Mouse (Mus musculus) heart, postnatal 36 days (tissue): ENCODE measurements around the gene Acer1. TPM values are rescaled to one million over a fixed set of nuclear protein-coding genes. Genes with fewer than 3 reads are reported as not detected.
A peak's percentile ranks its signal among the peaks of the same experiment; 100 is the strongest.

Source experiments
- DNase-seq, 2 experiments: peaks; one replicate each; pipeline ENCODE4 v3.0.0; 2021 to 2022
- intact Hi-C: fragments of 180-260 bp; cut with DNase I; formaldehyde crosslinking; loops from one replicate; pipeline ENCODE4 v1.15.1; 2025
- total RNA-seq, 2 experiments: library from RNA; stranded (reverse); gene quantifications; 2 replicates each; pipeline ENCODE4 v1.2.3; 2021

The Acer1 gene
- total RNA-seq, 2 experiments from 2014 or later, result not detected

DNA sequence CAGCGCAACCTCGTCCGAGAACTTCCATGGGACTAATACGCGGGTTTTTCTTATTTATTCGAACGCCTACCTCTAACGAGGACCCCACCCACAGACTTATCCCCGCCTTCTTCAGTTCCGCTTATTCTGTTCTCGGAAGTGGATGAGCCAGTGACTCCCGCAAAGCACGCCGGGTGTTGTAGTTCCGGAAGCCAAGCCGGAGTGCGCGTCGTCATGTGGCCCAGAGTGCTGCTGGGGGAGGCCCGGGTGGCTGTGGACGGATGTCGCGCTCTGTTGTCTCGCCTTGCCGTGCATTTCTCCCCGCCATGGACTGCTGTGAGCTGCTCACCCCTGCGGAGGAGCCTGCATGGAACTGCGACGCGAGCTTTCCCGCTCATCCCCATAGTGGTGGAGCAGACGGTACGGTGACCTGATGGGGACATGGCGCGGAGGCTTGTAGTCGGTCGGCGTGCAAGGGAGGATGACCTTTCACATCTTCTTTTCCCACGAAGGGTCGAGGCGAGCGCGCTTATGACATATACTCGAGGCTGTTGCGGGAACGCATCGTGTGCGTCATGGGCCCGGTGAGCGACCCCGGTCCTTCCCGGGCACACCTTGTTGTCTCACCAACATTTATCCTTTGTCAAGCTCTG, 8.3 kb upstream of the Acer1 start, which contains the start of gene Clpp:
Clpp (plus strand) TSS at position 191 of the 632 bp plus-strand sequence.
- peak; percentile 91 to 95 for DNase-seq
- intact Hi-C loops, result loop anchor here (1.0 to 10.0 kb wide), 4 partner anchors 21 to 265 kb away; partner anchors contain the start of genes Gm17949, Gtf2f1 and Mllt1

DNA sequence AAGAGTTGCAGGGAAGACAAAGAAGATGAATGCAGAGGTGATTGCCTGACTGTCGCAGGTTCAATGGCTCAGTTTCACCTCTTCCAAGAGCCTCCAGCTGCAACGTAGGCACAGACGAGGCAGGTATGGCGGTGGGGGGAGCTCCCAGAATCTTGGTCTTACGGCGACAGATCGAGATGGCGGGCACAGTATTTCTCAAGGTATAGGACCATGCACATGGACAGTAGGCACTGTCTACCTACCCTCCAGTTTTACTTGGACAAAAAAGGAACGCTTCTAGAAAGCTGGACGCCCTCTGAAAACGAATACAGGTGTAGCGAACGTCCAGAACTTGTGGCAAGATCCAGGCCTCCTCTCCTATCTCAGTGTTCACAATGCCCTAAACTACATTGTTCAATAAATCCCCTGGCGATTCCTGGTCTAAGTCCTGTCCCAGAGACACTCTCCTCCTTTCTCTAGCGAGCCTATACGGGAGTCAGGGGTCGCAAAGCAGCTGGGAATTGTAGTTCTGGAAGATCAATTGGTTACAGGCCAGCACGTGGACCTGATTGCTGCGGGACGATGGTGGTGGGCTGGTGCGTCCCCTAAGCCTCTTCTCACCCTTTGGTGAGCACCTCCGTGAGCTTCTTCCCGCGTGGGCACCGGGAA, 7.7 kb upstream of the Acer1 start:
- intact Hi-C loops, result loop anchor here (1.0 to 10.0 kb wide), 4 partner anchors 21 to 265 kb away; partner anchors contain the start of genes Gm17949, Gtf2f1 and Mllt1
- no peak for DNase-seq

DNA sequence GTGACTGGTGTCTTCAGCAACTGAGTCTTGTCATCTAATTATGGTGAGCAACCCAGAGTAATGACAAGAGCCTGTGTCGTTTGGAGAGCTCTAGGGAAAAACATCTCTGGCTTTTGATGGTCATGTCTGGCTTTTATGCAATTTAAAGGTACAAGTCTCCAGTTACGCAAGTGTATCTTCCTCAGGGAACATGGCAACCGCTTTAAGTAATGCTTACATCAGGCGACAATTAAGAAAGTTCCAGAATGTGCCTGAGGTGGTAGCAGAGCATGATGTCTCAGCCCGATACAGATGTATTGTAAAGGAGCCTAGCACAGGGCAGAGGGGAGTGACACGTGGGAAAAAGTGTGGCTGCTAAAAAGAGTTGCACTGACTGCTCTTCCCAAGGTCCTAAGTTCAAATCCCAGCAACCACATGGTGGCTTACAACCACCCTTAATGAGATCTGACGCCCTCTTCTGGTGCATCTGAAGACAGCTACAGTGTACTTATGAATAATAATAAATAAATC, 7.0 kb upstream of the Acer1 start:
- intact Hi-C loops, result no loop called here
- DNase-seq, result no peak

DNA sequence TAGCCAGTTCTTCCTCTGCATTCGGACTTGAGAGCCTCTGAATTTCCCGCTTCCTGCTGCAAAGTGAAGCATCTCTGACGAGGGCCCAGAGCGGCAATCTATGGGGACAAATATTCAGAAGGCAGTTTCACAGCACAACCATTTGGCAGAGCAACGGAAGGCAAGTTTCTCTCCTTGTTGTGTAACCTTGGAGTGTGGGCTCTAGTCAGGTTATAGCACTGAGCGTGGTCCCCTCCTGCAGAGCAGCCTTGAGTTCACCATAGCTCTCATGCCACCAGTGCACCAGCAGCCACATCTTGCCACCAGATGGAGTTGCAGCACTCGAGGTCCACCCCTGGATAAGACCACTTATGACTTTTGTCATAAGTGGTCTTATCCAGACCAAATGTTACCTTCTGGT, 6.5 kb upstream of the Acer1 start:
- intact Hi-C loops, result no loop called here
- no peak for DNase-seq

DNA sequence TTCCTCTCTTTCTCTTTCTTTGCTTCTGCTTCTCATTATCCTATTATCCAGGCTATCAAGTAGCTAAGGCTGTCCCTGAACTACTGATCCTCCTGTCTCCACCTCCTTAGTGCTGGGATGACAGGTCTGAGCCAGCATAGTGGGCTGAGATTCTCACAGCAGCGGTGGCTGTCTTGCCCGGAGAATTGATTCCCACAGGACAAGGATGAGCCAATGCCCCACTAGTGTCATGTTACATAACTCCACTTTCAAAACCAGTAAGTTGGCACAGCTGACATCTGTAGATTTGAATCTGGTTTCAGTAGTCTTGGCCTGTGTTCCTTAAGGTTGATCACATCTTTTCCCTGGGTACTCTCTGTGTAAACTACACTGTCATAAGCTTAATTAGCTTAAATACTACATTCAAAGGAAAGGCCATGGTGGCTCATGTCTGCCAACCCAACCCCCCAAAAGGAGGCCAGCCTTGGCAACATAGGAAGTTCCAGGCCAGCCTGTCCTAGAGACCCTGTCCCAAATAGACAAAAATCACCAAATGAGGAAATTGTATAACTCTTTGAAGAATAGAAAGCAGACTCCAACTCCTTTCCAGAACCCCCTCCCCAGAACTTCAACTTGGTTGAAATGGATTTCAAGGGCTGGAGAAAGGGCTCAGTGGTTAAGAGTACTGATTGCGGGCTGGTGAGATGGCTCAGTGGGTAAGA, 4.3 kb upstream of the Acer1 start:
- intact Hi-C loops, result no loop called here
- no peak for DNase-seq

DNA sequence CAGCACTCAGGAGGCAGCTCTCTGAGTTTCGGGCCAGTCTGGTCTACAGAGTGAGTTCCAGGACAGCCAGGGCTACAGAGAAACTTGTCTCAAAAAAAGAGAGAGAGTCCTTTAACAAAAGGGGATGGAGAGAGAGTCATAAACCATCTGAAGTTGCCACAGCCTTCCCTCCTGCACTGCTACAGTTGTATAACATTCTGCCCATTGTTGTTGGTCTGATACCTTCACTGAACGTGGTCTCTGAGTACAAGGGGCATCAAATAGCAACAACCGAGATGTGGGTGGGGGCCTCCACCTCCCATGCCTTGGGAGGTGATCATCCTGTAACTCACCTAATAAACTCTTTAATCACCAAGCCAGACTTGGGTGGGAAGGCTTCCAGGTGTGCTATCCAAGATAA, 3.7 kb upstream of the Acer1 start:
- intact Hi-C loops, result no loop called here
- no peak for DNase-seq

DNA sequence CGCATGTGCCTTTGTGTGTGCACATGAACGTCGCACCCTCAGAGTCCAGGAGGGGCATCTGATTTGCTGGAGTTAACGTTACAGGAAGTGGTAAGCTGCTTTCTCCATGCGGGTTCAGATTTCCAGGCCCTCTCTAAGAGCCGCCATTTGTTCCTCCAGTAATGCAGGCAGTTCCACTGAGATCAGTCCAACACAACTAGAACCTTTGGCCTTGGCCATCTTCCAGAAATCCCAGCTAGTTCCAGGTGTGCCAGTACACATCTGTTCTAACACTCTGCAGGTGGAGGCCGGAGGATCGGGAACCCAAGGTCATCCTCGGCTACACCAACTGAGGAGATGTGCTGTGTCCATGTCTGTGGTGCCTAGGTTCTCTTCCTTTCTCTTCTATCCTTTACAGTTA, 3.0 kb upstream of the Acer1 start:
- intact Hi-C loops, result no loop called here

DNA sequence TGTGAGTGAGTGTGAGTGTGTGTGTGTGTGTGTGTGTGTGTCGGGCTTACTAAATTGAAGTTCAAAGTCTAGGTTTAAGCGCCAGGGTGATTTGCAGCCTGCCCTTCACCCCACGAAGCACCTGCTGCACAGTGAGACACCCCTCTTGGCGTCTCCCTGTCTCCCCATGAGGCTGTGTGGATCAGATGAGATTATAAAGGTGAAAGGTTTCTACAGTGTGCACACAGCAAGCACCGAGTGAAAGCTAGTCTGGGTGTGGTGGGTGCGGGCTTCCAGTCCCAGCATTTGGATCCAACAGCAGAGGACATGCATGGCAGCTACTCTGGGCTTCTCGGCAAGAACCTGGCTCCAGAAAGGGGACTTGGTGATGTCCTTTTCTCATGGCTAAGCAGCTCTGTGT, 877 bp downstream of the Acer1 start:
- intact Hi-C loops, result no loop called here
- DNase-seq, result no peak

More for the DNA sequence above, 3.0 kb upstream of the Acer1 start:
- no peak for DNase-seq

DNA sequence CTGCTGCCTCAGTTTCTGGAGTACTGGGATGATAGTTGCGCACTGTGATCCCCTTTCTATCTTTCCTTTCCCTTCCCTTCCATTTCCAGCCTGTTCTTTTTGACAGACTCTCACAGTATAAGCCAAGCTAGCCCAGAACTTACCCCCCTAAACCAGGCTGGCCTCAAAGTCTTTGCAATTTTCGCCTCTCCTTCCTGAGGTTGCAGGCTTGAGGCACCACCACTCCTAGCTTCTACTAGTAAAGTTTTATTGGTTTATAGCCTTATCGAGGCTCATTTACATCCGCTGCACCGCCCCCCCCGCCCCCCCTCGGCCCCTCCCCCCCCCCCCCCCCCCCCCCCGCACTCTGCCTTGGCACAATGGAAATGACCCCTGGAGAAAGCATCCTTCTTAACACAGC, 2.4 kb downstream of the Acer1 start:
- DNase-seq, result no peak

DNA sequence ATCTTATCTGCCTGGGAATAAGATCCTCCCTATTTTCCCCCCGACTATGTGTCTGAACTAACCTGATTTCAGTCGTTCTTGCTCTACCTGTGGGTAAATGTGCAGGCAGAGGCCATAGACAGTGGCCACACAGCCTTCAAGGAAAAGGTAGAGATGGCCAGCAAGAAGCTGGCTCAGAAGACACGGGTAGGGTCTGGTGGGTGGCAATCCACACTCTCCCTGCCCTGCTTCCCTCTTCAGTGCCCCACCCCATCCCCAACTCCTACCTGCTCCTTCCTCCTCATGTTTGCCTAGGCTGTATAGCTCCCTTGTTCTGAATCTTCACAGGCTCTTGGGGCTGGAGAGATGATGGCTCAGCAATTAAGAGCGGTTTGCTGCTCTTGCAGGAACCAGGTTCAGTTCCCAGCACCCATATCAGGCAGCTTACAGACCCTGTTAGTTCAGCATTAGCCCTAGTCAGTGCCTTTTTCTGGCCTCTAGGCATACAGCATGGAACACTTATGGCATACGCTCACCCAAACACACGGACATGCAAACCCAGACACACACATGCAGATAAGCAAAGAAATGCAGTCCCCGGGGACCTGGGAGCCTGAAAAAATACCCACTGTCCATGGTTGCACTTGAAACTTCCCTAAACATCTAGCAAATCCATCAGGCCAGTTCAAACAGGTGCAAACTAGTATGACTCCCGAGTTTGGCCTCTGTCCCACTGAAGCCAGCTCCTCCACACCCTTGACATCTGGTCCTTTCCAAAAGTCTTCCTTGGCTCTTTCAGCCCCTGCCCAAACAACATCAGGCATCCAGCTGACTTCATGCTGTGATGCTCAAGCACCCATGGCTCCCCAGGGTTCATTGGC, 5.2 kb downstream of the Acer1 start:
- intact Hi-C loops, result no loop called here
- DNase-seq, result no peak

More for the DNA sequence above, 2.4 kb downstream of the Acer1 start:
- intact Hi-C loops, result no loop called here

DNA sequence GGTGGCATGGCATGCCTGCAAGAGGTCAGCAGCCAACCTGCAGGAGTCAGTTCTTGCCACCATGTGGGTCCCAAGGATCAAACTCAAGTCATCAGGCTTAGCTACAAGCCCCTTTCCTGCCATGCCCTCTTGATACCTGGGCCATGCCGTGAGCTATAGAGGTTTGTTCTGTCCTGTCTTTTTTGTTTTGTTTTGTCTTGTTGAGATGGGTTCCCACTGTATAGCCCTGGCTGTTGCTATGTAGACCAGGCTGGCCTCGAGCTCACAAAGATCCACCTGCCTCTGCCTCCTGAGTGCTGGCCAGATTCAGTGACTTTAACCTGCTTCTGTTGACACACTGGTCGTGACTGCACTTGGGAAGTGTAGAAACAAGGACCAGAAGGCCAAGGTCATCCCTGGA, 6.5 kb downstream of the Acer1 start:
- DNase-seq, result no peak
- intact Hi-C loops, result no loop called here

DNA sequence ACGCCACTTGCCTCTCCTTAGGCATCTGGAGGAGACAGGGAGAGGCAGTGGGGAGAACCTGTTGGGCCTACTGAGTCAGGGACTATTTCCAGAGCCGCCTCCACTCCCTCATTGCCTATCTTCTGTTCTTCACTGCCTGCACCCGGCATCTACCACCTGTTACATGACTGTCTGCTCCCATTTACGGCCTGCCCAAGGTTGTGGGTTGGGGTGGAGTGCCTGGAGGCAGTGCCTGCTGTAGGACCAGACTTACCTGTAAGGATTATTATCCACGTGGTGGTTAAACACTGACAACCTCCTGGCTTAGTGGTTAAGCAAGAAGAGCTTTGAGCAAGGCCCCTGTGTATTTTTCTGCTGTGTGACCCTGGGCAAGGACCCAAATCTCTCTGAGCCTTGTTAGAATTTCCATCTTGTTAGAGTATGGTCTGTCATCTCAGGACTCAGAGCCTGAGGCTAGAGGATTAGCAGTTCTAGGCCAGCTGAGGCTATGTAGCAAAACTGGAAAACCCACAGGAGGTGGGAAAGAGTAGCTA, 7.2 kb downstream of the Acer1 start:
- no peak for DNase-seq
- intact Hi-C loops, result no loop called here

DNA sequence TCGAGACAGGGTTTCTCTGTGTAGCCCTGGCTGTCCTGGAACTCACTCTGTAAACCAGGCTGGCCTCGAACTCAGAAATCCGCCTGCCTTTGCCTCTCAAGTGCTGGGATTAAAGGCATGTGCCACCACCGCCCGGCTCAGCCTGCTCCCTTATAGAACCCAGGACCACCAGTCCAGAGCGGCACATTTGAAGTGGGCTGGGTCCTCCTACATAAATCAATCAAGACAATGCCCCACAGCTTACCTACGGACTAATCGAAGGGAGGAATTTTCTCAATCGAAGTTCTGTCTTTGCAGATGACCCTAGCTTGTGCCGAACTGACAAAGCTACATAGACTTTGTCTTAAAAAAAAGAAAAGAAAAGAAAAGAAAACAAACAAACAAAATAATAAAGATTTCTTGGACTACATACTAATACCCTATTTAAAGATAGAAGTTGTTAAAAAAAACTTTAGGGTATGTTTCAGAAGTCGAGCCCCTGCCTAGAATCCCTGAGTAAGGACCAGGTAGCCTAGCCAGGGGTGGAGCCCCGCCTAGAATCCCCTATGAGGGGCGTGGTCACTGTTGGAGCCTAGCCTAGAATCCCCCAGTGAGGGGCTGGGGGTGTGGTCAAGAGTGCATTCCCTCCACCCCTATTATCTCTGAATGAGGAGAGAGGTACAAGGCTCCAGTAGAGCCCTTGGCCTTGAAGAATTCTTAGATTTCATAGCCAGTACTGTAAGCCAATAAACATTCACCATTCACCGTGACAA, 7.8 kb downstream of the Acer1 start:
- no peak for DNase-seq
- intact Hi-C loops, result no loop called here

DNA sequence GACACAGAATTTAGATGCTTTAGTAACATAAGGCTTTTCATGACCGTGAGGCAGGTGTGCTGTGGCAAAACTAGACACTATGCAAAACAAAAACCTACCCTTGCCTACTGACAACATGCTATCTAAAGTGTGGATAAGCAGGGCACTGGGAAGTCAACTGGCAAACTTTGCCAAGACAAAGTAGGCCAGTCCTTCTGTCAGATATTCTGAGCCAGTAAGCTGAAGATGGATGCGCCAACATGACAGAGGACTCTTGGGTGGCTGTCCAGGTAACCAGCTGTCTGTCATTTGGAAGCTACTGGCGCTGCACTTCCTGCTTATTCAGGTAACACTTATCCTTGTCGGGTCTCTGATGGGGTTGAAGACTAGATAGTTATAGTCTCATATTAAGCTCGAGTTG, 11.8 kb downstream of the Acer1 start:
- intact Hi-C loops, result no loop called here
- DNase-seq, result no peak

DNA sequence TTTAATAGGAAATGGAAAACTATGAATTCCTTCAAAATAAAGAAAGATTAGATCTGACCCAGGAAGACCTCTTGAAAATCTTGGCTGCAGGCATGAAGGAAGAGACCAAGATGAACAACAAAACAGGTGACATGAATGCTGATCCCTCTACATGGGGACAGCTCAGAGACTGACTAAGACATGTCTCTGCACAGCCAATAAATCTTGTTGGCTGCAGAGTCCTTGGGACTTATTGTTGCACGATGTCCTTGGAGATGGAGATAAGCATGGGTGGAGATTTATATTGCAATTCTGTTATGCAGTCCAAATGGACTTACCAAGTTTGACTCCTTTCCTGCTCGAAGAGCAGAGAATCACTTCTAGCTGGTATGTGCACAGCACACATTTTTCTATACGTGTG, 12.6 kb downstream of the Acer1 start:
- intact Hi-C loops, result no loop called here
- no peak for DNase-seq

DNA sequence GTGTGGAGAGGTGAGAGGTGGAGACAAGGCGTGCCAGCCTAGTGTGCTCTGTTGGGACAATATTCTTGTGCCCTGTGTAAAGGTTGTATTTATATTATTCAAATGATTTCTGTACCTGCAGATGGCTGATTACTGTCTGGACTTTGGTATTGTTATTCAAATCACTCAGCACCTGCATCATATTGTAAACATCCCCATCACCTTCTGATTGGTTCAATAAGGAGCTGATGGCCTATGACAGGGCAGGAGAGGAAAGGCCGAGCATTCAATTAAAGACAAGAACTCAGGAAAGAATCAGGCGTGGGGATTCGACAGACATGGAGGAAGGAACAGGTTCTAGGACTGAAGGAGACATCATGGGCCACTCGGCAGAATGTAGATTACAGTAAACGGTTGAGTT, 18.3 kb downstream of the Acer1 start:
- intact Hi-C loops, result no loop called here

DNA sequence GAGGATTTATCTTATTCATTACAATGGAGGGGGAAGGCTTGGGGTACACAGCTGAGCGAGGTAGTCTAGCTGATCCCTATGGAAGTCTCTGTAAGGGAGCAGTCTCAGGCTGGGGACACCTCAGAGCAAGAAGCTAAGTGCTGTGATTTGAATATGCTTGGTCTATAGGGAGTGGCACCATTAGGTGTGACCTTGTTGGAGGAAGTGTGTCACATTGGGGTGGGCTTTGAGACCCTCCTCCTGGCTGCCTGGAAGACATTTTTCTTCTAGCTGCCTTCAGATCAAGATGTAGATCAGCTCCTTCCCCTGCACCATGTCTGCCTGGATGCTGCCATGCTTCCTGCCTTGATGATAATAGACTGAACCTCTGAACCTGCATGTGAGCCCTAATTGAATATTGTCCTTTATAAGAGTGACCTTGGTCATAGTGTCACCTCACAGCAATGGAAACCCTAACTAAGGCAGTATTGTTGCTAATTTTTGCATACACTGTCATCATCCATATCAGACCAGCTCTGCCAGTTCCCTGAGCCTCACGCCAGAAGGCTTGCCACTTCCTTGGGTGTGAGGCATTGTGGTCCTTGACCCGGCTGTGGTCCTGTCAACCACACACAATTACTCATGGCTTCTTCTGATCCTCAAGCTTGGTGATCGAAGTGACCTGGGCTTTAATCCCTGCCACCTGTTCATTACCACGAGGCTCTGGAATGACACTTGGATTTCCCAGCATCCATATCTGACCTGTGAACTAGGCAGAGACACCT, 19.1 kb downstream of the Acer1 start:
- intact Hi-C loops, result no loop called here
- no peak for DNase-seq

More for the DNA sequence above, 18.3 kb downstream of the Acer1 start:
- DNase-seq, result no peak

DNA sequence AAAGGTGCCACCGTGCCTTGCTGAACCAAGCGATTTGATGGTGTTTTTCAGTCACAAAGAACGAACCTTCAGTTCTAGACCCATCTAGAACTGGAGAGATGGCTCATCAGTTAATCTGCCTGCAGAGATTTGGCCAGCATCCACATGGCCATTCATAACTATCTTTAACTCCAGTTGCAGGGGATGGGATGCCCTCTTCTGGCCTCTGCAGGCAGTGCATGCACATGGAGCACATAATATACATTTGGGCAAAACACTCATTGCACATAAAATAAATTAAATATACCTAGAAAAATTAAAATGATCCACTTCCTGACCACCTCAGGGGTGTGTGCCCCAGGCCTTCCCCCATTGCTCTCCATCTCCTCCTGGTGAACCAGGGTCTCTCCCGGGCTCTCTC, 20.0 kb downstream of the Acer1 start:
- DNase-seq, result no peak
- intact Hi-C loops, result no loop called here

DNA sequence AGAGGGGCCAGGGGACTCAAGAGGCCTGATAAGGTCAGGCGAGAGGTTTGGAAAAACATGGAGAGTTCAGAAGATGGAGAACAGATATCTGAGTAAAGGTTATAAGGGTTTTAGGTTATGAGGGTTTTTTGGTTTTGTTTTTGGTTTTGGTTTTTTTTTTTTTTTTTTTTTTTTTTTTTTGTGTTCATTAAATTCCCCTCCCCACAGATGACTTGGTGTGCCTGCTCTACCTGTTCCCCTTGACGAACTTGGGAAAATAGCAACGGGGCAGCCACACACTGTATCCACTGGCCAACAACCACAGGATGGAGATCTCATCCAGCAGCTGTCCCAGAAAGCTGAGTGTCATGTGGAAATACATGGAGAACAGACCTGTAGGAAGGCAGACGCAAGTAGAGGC, 23.3 kb downstream of the Acer1 start:
- intact Hi-C loops, result no loop called here
- DNase-seq, result no peak
